ENCODE assay signal across 23 mouse cellular contexts in genomic region chr13:37297886-37298285, GRCm38 (mm10). TPM values are rescaled to one million over a fixed set of nuclear protein-coding genes. Genes with fewer than 3 reads are reported as not detected.
A peak's percentile ranks its signal among the peaks of the same experiment; 100 is the strongest.
DNase-seq lines count a peak whose midpoint lies in the region; ATAC-seq and TF ChIP-seq lines count a peak whose summit lies in the region.
"Had no signal": no experiment of that assay in that cellular context is flagged by ENCODE, and none has a peak within 500 bp of the region (broad histone marks: within the 10 kb centered on the region; RNA-seq: fewer than 3 reads in every experiment).

No protein-coding gene starts in this region.

- no peaks in the 10 kb centered on the region for H3K9me3 ChIP-seq in forebrain, embryonic 13.5 days (replicated peaks)
- H3K9me3 ChIP-seq in forebrain, embryonic 11.5 days (ENCODE audit: control insufficient read depth, low read length), result no peaks in the 10 kb centered on the region
- H3K9me3 ChIP-seq in midbrain, postnatal 0 days (ENCODE audit: low read length), result no peaks in the 10 kb centered on the region
- H3K9me3 ChIP-seq in midbrain, embryonic 16.5 days (replicated peaks; ENCODE audit: control insufficient read depth, low read length, poor library complexity, severe bottlenecking), result no peaks in the 10 kb centered on the region
- no peaks in the 10 kb centered on the region for H3K9me3 ChIP-seq in intestine, embryonic 16.5 days (ENCODE audit: control insufficient read depth, low read length)
- H3K9me3 ChIP-seq: embryonic facial prominence, embryonic 15.5 days; heart, embryonic 15.5 days; hindbrain, embryonic 10.5 days had no signal

- H3K27me3 ChIP-seq in forebrain, embryonic 13.5 days, result no peaks in the 10 kb centered on the region
- no peaks in the 10 kb centered on the region for H3K27me3 ChIP-seq in forebrain, embryonic 11.5 days (ENCODE audit: control insufficient read depth, insufficient read depth, low read length)
- no peaks in the 10 kb centered on the region for H3K27me3 ChIP-seq in midbrain, postnatal 0 days (ENCODE audit: insufficient read depth, low read length)
- no peaks in the 10 kb centered on the region for H3K27me3 ChIP-seq in midbrain, embryonic 16.5 days (ENCODE audit: control insufficient read depth, insufficient read depth, low read depth, low read length)
- no peaks in the 10 kb centered on the region for H3K27me3 ChIP-seq in intestine, embryonic 16.5 days (replicated peaks; ENCODE audit: control insufficient read depth, insufficient read depth, low read length)
- H3K27me3 ChIP-seq: CH12.LX; embryonic facial prominence, embryonic 15.5 days; heart, embryonic 15.5 days had no signal

- DNase-seq in forebrain, embryonic 11.5 days (ENCODE audit: low spot score), result no peak
- DNase-seq in heart, adult 11 months, result peak; percentile 61
- no peak for DNase-seq in heart, adult 18-20 months
- DNase-seq in midbrain, postnatal 0 days (ENCODE audit: low spot score), result peak; percentile 19
- DNase-seq: adrenal gland, adult 2 months; adrenal gland, postnatal 25 days; cerebellum, adult 11 months; cerebellum, adult 9-10 months; embryo, embryonic 11 days; gastrocnemius, adult 2 months; gastrocnemius, postnatal 25 days; kidney, adult 8-10 months had no signal

- peak; percentile 48; the same call in 1 of the 2 replicates for ATAC-seq in forebrain, embryonic 13.5 days
- no peak for ATAC-seq in forebrain, embryonic 11.5 days (replicated peaks; ENCODE audit: low FRiP score)
- ATAC-seq in midbrain, postnatal 0 days (ENCODE audit: low FRiP score), result no peak
- no peak for ATAC-seq in midbrain, embryonic 16.5 days
- no peak for ATAC-seq in intestine, embryonic 16.5 days
- ATAC-seq: intestine, postnatal 0 days had no signal

- H3K36me3 ChIP-seq in forebrain, embryonic 13.5 days (ENCODE audit: poor library complexity, severe bottlenecking), result no peaks in the 10 kb centered on the region
- H3K36me3 ChIP-seq in forebrain, embryonic 11.5 days (ENCODE audit: control insufficient read depth, insufficient read depth, low read length), result no peaks in the 10 kb centered on the region
- H3K36me3 ChIP-seq in midbrain, postnatal 0 days (ENCODE audit: insufficient read depth, low read length), result no peaks in the 10 kb centered on the region
- H3K36me3 ChIP-seq in midbrain, embryonic 16.5 days (ENCODE audit: control insufficient read depth, insufficient read depth, low read length), result no peaks in the 10 kb centered on the region
- H3K36me3 ChIP-seq in intestine, embryonic 16.5 days (ENCODE audit: control insufficient read depth, insufficient read depth, low read length), result no peaks in the 10 kb centered on the region
- H3K36me3 ChIP-seq: embryonic facial prominence, embryonic 15.5 days; heart, embryonic 15.5 days; hindbrain, embryonic 10.5 days had no signal

- WGBS in forebrain, embryonic 13.5 days, result 62% methylated on average over 5 of the region's 5 CpGs
- 90% methylated on average over 5 of the region's 5 CpGs for WGBS in forebrain, embryonic 11.5 days
- 53% methylated on average over 5 of the region's 5 CpGs for WGBS in midbrain, postnatal 0 days
- 64% methylated on average over 5 of the region's 5 CpGs for WGBS in midbrain, embryonic 16.5 days
- WGBS in intestine, embryonic 16.5 days, result 75% methylated on average over 5 of the region's 5 CpGs

- H3K27ac ChIP-seq in forebrain, embryonic 13.5 days, result no peak overlapping the region
- no peak overlapping the region for H3K27ac ChIP-seq in forebrain, embryonic 11.5 days (ENCODE audit: low read depth, low read length)
- no peak overlapping the region for H3K27ac ChIP-seq in midbrain, postnatal 0 days (ENCODE audit: low read depth, low read length)
- no peak overlapping the region for H3K27ac ChIP-seq in midbrain, embryonic 16.5 days (ENCODE audit: low read length)
- H3K27ac ChIP-seq in intestine, embryonic 16.5 days (ENCODE audit: low read length), result no peak overlapping the region
- H3K27ac ChIP-seq: embryonic facial prominence, embryonic 15.5 days; gastrocnemius, adult 2 months; heart, embryonic 15.5 days; hindbrain, embryonic 10.5 days; hindbrain, embryonic 14.5 days had no signal

- H3K4me2 ChIP-seq in forebrain, embryonic 13.5 days, result no peak overlapping the region
- no peak overlapping the region for H3K4me2 ChIP-seq in forebrain, embryonic 11.5 days (ENCODE audit: low read depth, low read length, severe bottlenecking)
- H3K4me2 ChIP-seq in midbrain, postnatal 0 days (ENCODE audit: low read depth, low read length, poor library complexity, severe bottlenecking), result no peak overlapping the region
- no peak overlapping the region for H3K4me2 ChIP-seq in midbrain, embryonic 16.5 days (ENCODE audit: low read length)
- no peak overlapping the region for H3K4me2 ChIP-seq in intestine, embryonic 16.5 days (ENCODE audit: low read depth, low read length)
- H3K4me2 ChIP-seq: embryonic facial prominence, embryonic 15.5 days; heart, embryonic 11.5 days; heart, embryonic 15.5 days; hindbrain, embryonic 14.5 days had no signal

- no peak overlapping the region for H3K4me3 ChIP-seq in forebrain, embryonic 13.5 days
- H3K4me3 ChIP-seq in forebrain, embryonic 11.5 days (ENCODE audit: low read depth, low read length), result no peak overlapping the region
- H3K4me3 ChIP-seq in midbrain, postnatal 0 days (ENCODE audit: low read depth, low read length), result no peak overlapping the region
- no peak overlapping the region for H3K4me3 ChIP-seq in midbrain, embryonic 16.5 days (ENCODE audit: low read depth, low read length)
- no peak overlapping the region for H3K4me3 ChIP-seq in intestine, embryonic 16.5 days (ENCODE audit: low read length)
- H3K4me3 ChIP-seq: embryonic facial prominence, embryonic 15.5 days; erythroblast, embryonic 14.5 days; gastrocnemius, adult 2 months; heart, embryonic 15.5 days; hindbrain, embryonic 10.5 days had no signal

- no peaks in the 10 kb centered on the region for H3K4me1 ChIP-seq in forebrain, embryonic 13.5 days
- H3K4me1 ChIP-seq in forebrain, embryonic 11.5 days (replicated peaks; ENCODE audit: control insufficient read depth, insufficient read depth, low read length), result no peaks in the 10 kb centered on the region
- H3K4me1 ChIP-seq in midbrain, postnatal 0 days (ENCODE audit: insufficient read depth, low read length), result 0 out of 2 replicates have a peak, but pooled peaks cover 2% of the 10 kb centered on the region
- no peaks in the 10 kb centered on the region for H3K4me1 ChIP-seq in midbrain, embryonic 16.5 days (ENCODE audit: control insufficient read depth, insufficient read depth, low read length)
- H3K4me1 ChIP-seq in intestine, embryonic 16.5 days (ENCODE audit: control insufficient read depth, insufficient read depth, low read length), result no peaks in the 10 kb centered on the region
- H3K4me1 ChIP-seq: embryonic facial prominence, embryonic 15.5 days; heart, embryonic 15.5 days; hindbrain, embryonic 10.5 days had no signal

- H3K9ac ChIP-seq in forebrain, embryonic 13.5 days, result no peak overlapping the region
- H3K9ac ChIP-seq in forebrain, embryonic 11.5 days (ENCODE audit: low read length), result no peak overlapping the region
- no peak overlapping the region for H3K9ac ChIP-seq in midbrain, postnatal 0 days (replicated peaks; ENCODE audit: low read length, poor library complexity, severe bottlenecking)
- no peak overlapping the region for H3K9ac ChIP-seq in midbrain, embryonic 16.5 days (ENCODE audit: low read depth, low read length)
- H3K9ac ChIP-seq in intestine, embryonic 16.5 days (ENCODE audit: low read depth, low read length), result no peak overlapping the region
- H3K9ac ChIP-seq: embryonic facial prominence, embryonic 15.5 days; heart, embryonic 15.5 days; hindbrain, embryonic 14.5 days had no signal

- no peak for TF ChIP-seq CTCF in midbrain, postnatal 0 days (IDR thresholded peaks at IDR 0.05)

RNA-seq across cellular contexts. Expression of gene Ly86, which starts 47.1 kb away (rescaled TPM):
- 4.6 and 5.2 TPM in 2 replicates for polyA plus RNA-seq in forebrain, embryonic 13.5 days (2015; fragmentation: Nextera tagmentation; extraction: Ambion mirVana)
- 3.5 and 4.0 TPM in 2 replicates for polyA plus RNA-seq in forebrain, embryonic 11.5 days (2014; fragmentation: Nextera tagmentation; extraction: Ambion mirVana)
- 1 to 10 TPM; 3.1 to 5.3 TPM for total RNA-seq in heart, adult 18-20 months (2021)
- total RNA-seq in midbrain, postnatal 0 days (2014; rRNA removed), result 6.5 and 11.5 TPM in 2 replicates
- 10.2 and 11.0 TPM in 2 replicates for polyA plus RNA-seq in midbrain, postnatal 0 days (2015; fragmentation: Nextera tagmentation; extraction: Ambion mirVana)
- 5.9 and 6.8 TPM in 2 replicates for polyA plus RNA-seq in midbrain, embryonic 16.5 days (2015; fragmentation: Nextera tagmentation; extraction: Ambion mirVana)
- polyA plus RNA-seq in intestine, embryonic 16.5 days (2015; fragmentation: Nextera tagmentation; extraction: Ambion mirVana), result 9.6 and 11.2 TPM in 2 replicates
- polyA plus RNA-seq: erythroblast, embryonic 14.5 days had no signal

Comparison
In these comparisons a context has a peak if more than half of its experiments do, and no peak if none do; other contexts are left out.
1. DNase-seq: peak in heart, adult 11 months (single experiment) and midbrain, postnatal 0 days (single experiment); none in forebrain, embryonic 11.5 days (single experiment) and heart, adult 18-20 months (0 of 2).